Mouse (Mus musculus) right cerebral cortex, adult 2 months (tissue): ENCODE data around the gene Nfkbil1.
A peak's percentile ranks its signal among the peaks of the same experiment; 100 is the strongest.

Experiments
- DNase-seq, 2 experiments: peaks; one replicate each; pipeline ENCODE4 v3.0.0; 2021 to 2022; ENCODE audit warnings: low spot score in 2 of 2

Nfkbil1 gene

DNA sequence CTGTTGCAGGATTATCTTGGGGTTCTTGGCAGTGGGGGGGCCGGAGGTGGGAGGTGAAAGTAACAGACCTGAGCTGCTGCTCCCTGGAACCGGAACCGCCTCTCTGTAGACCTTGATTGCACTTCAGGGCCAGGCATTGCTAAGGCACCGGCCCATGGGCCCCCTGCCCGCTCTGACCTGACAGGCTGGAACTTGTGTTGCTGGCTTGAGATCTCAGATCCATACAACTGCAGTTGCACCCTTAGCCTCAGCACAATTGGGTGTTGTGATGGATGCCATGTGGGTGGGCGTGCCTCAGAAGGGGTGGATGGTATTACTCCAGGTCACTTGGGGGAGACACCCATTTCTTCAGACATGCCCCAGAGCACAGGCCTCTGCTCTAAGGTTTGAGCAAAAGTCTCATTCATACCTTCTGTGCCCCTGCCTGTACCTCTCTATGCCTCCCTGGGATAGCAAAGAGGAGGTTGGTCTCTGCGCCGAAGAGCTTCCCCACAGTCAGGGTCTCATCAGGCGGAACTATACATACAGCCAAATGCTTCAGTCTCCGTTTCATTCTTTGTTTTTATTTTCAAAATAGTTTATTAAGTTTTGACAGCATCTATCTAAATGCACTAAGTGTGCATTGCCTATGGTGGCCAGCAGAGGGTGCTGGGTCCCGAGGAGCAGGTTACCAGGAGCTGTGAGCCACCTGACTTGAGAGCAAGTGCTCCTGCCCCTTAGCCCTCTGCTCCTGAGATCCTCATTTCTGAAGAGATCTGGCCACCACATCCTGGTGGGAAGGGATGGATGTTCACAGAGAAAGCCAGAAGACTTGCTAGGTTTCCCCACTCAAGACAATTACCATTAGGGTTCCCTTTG lies 18.9 kb upstream of the Nfkbil1 start:
- peak in 1 of 2 experiments; percentile 64 for DNase-seq

- DNase-seq = no peak
Observed at GRCm38 (mm10) chr17:35253293-35254093, 17.9 kb upstream of the Nfkbil1 start.

GRCm38 (mm10) chr17:35252619-35253292 lies 17.2 kb upstream of the Nfkbil1 start:
- no peak for DNase-seq

DNA sequence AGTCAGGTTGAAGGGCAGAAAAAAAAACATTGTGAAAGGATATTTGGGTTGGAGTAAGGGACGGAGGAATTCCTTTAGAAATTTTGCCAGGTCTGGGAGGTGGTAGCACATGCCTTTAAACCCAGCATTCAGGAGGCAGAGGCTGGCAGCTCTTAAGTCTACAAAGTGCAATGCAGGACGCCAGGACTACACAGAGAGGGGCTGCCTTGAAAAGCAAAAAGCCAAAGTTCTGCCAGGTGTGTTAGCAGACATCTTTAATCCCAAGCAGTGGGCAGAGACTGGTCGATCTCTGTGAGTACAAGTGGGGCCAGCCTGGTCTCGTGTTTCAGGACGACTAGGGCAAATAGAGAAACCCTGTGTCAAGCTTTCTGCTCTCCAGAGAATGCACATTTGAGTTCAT lies 16.4 kb upstream of the Nfkbil1 start:
- DNase-seq = no peak

DNA sequence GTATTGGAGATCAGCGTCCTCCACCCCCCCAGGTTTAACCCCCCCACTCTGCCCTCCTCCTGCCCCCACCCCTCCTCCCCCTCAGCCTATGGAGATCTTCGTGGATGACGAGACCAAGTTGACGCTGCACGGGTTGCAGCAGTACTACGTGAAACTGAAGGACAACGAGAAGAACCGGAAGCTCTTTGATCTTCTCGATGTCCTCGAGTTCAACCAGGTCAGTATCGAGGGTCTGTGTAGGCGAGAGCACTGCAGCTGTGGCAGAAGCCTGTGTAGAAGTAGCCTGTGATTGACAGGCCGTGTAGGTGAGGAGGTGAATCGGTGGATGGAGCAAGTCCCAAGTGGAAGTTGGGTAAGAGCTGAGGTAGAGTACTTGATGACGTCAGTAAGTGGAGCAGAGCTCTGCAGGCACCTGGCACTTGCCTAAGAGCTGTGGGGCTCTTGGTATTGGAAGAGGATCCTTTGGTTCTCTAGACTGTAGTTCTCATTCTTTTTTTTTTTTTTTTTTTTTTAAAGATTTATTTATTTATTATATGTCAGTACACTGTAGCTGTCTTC lies 15.6 kb upstream of the Nfkbil1 start:
- DNase-seq = no peak

GRCm38 (mm10) chr17:35250348-35251120 lies 14.9 kb upstream of the Nfkbil1 start:
- no peak for DNase-seq

DNA sequence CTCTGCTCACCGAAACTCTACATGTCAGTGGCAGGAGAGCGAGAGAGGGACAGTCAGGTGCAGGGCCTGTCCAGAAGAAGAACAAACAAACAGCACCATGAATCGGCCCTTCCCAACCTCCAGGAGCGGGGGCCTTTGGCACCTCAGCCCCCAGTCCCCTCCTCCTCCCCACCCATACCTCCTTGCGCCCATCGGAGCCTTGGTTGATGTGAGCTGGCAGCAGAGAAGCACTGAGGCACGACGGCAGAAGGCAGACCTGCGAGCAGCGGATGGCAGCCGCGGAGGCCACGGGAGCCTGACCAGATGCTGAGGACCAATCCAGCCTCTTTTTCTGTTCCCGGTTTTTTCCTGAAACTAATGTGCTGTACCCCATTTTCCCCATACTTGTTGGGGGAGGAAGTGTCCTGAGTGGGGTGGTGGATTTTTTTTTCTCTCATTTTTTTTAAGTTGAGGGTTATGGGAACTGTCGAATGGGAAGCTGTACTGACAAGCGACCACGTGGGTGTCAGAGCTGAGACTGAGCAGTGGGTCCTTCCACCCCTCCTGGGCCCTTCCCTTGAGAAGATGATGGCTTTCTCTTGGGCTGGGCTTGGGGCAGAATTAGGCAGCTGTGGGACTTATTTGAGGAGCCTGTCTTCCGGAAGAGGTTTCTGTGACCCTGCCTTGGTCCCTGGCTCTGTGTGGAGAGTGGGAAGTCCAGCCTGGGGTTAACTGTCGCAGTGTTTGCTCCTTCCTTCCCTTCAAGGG lies 14.0 kb upstream of the Nfkbil1 start:
- no peak for DNase-seq

DNA sequence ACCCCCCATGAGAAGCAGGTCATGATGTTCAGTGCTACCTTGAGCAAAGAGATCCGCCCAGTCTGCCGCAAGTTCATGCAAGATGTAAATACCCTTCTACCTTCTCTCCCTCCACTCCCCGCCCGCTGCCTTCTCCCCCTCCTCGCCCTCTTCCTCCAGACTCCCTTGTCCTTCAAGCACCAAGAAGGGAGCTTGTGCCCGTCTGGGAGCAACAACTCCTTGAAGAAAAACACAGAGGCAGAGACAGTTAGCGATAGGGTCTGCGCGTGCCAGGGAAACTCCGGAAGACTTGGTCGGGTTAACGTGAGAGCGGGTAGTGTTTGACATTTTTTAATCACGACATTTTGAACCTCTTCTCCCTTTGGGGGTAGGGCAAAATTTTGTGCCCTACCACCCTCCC lies 13.4 kb upstream of the Nfkbil1 start:
- DNase-seq = no peak

DNA sequence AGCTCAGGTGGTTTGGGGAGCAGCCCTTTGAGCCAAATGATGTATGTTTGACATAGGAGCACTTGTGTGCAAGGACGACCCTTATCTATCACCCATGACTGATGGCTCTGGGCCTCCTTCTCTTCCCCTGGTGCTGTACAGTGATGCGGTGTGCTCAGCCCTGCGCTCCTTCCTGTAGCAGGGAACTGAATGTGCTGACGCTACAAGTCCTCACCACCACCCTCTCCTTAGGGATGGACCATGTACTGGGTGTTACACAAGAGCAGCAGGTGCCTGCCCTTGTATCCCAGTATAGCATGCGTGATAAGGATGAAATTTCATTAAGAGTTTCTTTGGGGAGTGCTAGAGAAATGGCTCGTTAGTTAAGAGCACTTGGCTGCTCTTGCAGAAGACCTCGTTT lies 11.6 kb upstream of the Nfkbil1 start:
- DNase-seq = no peak

DNA sequence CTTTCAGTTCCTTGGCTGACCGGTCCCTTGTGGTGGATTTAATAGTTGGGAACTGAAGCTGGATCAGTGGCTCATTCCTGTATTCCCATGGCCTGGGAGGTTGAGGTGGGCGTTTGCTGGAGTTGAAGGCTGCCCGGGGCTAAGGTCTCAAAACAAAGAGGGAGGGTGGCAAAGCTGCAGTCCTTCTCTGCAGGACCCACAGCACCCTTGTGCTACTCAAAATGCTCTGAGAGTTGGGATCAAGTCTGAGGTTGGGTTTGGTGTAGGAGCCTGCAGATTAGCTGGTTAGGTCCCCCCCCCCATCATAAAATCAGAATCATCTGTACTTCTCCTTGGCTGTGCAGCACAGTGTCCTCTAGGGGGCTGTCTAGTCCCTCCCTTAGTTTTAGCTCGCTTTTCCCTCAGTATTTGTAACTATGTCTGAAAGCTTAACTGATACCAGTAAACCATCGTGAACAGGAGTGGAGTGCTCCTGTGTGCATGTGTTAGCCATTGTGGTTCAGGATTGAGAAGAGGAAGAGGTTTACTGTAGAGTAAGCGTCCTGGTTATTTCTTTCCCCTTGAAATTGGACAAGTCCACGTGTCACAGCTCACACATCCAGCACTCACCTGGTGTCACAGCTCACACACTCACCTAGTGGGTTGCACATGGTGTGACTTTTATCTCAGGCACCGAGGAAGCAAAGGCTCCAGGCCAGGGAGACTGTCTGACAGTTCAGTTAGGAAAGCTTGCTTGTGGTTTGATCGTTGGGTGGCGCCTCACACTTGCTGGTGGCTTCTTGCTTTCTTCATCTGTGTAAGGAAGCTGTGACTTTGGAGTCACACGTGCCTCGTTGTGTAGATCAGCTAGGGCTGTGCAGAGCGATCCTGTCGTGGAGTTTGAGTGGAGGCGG lies 10.4 kb upstream of the Nfkbil1 start:
- DNase-seq = no peak

DNA sequence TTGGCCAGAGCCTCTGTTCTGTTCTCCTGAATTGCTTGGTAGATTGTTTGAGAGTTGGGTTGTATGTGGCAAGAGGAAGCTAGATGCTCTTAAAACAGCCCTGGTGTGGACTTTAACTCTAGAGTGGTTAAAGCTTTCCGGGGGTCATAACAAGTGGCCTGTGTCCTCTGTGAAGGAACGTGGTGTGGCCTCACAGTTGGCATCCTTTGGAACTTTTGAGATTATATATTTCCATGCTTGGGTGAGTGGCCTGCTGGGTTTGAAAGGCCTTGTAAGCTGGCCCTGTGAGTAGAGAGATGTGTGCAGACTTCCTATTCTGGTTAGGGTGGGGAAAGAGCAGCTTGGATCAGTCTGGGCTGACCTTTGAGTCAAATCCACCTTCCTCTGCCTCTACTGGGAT lies 9.4 kb upstream of the Nfkbil1 start:
- no peak for DNase-seq

DNA sequence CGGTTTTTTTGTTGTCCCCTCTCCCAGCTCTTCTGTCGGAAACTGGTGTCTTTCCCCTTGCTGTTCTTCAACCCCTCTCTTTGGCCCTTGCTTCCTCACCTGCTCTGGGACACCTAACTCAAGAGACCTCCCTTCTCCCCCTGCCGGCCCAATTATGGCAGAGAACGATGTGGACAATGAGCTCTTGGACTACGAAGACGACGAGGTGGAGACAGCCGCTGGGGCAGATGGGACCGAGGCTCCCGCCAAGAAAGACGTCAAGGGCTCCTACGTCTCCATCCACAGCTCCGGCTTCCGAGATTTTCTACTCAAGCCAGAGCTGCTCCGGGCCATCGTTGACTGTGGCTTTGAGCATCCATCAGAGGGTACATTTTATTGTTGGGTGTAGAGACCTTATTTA lies 7.5 kb upstream of the Nfkbil1 start:
- DNase-seq = peak in 1 of 2 experiments; percentile 59

- DNase-seq = peak; percentile 53 to 69
Observed at GRCm38 (mm10) chr17:35242015-35242941, 6.7 kb upstream of the Nfkbil1 start.

DNA sequence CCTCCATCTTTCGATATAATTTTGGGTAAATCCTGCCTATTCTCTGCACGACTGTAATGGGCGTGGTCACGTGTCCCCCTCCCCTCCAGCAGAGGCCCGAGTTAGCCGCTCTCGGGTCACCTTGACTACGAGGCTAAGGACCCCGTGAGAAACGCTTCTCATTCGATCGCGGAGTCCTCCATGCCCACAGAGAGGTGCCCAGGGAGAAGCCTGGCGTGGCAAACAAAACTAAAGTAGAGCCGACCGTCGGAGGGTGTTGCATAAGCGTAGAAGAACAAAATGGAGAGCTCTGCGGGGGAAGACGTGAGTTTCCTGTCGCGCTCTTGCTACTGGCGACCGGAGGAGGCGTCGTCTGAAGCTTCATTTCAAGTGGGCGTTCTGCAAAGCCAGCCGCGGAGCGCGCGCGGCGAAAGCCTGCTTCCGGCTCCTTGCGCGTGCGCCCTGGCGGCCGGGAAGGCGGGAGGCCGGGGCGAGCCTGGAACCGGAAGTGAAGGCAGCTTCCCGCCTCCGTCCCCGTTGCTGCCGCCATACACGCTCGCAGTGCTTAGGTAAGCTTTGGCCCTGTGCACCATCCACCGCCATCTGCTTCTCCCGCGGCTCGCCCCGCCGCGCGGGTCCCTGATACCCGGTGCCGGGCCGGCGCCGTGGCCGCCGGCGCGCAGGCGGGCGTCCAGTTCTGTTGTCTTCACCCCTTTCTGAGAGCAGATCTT lies 5.9 kb upstream of the Nfkbil1 start, which contains the start of gene Ddx39b:
Ddx39b (plus strand) TSS at position 442 of the 710 bp plus-strand sequence.
- DNase-seq = peak; percentile 95 to 96

DNA sequence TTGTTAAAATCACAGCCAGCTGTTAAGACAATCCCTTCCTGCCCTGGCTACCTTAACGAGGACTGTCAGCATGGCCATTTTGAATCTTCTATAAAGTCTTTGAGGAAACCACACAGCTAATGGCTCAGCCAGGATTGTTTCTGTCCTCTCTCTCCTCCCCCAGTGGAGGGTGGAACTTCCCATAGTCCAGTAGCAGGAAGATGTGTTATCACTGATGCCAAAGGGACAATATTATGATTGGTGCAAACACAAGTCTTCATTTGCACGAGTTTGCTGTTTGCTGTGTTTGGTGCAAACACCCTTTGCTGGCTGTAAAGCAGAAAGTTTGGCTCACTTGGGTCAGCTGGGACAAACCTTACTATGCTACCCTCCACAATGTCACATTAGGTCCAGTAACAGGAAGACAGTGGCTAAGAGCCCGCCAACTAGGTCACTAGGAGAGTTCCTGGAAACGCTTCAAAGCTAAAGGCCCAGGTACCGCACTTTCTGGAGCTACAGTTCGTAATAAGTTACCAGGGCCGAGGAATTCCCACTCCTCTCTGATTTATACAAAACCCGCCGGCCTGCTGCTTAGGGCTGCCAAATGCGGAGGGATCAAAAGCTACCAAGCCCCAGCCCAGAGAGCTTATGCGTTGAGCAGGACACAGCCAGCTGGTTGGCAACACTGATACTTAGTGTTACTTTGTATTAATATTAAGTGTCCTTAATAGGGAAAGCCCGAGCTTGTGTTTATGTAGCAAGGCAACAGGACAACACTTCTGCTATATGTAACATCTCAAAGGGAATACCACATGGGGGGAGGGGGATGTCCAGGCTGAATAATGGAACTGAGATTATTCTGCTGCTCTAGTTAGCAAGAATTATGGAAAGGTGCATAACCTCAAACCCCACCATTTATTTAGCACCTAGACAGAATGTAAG lies 5.1 kb upstream of the Nfkbil1 start:
- no peak for DNase-seq

DNA sequence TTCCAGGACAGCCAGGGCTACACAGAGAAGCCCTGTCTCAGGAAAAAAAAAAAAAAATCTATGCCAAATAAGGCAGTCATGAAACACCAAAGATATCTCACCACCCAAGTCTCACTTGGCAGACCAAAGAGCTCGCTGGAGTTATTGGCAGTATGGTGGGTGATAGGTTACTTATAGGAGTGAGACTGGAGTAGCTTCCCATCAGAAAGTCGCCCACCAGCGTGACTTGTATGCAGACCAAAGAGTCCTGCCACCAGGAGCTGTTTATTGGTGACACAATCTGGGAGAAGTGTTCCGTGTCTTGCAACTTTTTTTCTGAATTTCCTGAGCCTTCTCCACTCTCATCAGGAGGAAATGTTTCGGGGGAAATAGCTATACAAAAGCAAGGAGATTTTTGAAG lies 4.1 kb upstream of the Nfkbil1 start:
- DNase-seq = no peak

- no peak for DNase-seq
Observed at GRCm38 (mm10) chr17:35237504-35237903, 1.9 kb upstream of the Nfkbil1 start.
